Mouse (Mus musculus) testis, adult 2 months (tissue): ENCODE measurements around the gene Ell. TPM values are rescaled to one million over a fixed set of nuclear protein-coding genes. Genes with fewer than 3 reads are reported as not detected.

Source experiments
- H3K27ac ChIP-seq: fragments of 200-500 bp; 2 replicates; pipeline ENCODE4 v1.5.1; 2012; ENCODE audit warnings: low read depth, low read length; ENCODE audit not compliant: control insufficient read depth, insufficient read depth
- H3K27me3 ChIP-seq: fragments of 200-500 bp; 2 replicates; pipeline ENCODE4 v1.6.1; 2012; ENCODE audit warnings: mild to moderate bottlenecking, low read length, moderate library complexity; ENCODE audit not compliant: control insufficient read depth, insufficient read depth
- H3K36me3 ChIP-seq: fragments of 200-500 bp; 2 replicates; pipeline ENCODE4 v1.6.1; 2012; ENCODE audit warnings: mild to moderate bottlenecking, low read length; ENCODE audit not compliant: control insufficient read depth, insufficient read depth
- H3K4me1 ChIP-seq: fragments of 200-500 bp; 2 replicates; pipeline ENCODE4 v1.6.1; 2012; ENCODE audit warnings: low read length; ENCODE audit not compliant: control insufficient read depth, insufficient read depth
- H3K4me3 ChIP-seq: fragments of 200-500 bp; 2 replicates; pipeline ENCODE4 v1.5.1; 2012; ENCODE audit warnings: low read depth, mild to moderate bottlenecking, low read length, moderate library complexity, mixed read lengths; ENCODE audit not compliant: control insufficient read depth
- CTCF ChIP-seq: fragments of 200-500 bp; IDR thresholded peaks from 2 replicates; pipeline ENCODE4 v1.5.1; 2012; ENCODE audit warnings: low read depth, mild to moderate bottlenecking, inconsistent platforms, low read length, moderate library complexity; ENCODE audit not compliant: control insufficient read depth, insufficient read depth, insufficient replicate concordance
- POLR2A ChIP-seq: fragments of 200-500 bp; IDR thresholded peaks from 2 replicates; pipeline ENCODE4 v1.6.1; 2012; ENCODE audit warnings: low read depth, mild to moderate bottlenecking, inconsistent platforms, low read length, moderate library complexity; ENCODE audit not compliant: control insufficient read depth
- polyA plus RNA-seq: library from polyadenylated mRNA; depleted of rRNA; stranded (reverse); fragments of >200 nt; gene quantifications from 2 replicates; pipeline ENCODE4 v1.2.3, GENCODE M21; 2012; rRNA removed

Ell gene
- polyA plus RNA-seq, 1 experiment: 42.5 TPM

DNA sequence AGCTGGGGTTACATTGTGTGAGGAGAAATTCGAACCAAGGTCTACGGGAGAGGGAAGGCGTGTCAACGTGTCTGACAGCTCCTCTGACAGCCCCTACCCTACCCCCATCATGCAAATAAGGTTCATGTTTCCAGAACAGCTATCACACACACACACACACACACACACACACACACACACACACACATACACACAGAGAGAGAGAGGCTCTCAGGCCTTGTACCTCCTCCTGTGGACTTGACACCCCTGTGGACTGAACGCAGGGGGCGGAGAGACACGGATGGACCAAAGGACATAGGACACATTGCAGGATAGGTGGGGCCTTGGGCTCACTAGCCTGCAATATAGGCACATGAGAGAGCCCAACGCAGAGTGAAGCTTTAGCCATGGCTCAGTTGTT lies 97.6 kb downstream of the Ell start:
- no peak for TF ChIP-seq POLR2A
- TF ChIP-seq CTCF: no peak
- no peaks in the 10 kb centered on the region for H3K36me3 ChIP-seq
- H3K4me1 ChIP-seq: peaks cover 3% of the 10 kb centered on the region
- H3K27me3 ChIP-seq: no peaks in the 10 kb centered on the region
- H3K4me3 ChIP-seq: no peak overlapping the region
- no peak overlapping the region for H3K27ac ChIP-seq

GRCm38 (mm10) chr8:70638752-70639151 lies 99.5 kb downstream of the Ell start:
- TF ChIP-seq POLR2A: no peak
- TF ChIP-seq CTCF: no peak
- H3K27ac ChIP-seq: no peak overlapping the region

More at GRCm38 (mm10) chr8:70638752-70639151, 99.5 kb downstream of the Ell start:
- Histone ChIP-seq H3K4me1 (peaks cover 3% of the 10 kb centered on the region), H3K36me3 (no peaks in the 10 kb centered on the region), H3K4me3 (no peak overlapping the region), H3K27me3 (no peaks in the 10 kb centered on the region)

Other genes starting within 250 kb of the Ell start
- gene Ddx49, start 237.0 kb upstream of the Ell start, polyA plus RNA-seq: 95.5 and 101 TPM in 2 replicates
- 102 and 115 TPM in 2 replicates for gene Cope, start 236.9 kb upstream of the Ell start, polyA plus RNA-seq
- gene Cers1, start 223.7 kb upstream of the Ell start, polyA plus RNA-seq: 0.43 and 0.48 TPM in 2 replicates
- 0.20 and 0.24 TPM in 2 replicates for gene Gdf1, start 209.6 kb upstream of the Ell start, polyA plus RNA-seq
- gene Upf1, start 186.2 kb upstream of the Ell start, polyA plus RNA-seq: 33.3 and 35.4 TPM in 2 replicates
- 409 and 456 TPM in 2 replicates for gene Comp, start 165.9 kb upstream of the Ell start, polyA plus RNA-seq
- gene Crtc1, start 99.9 kb upstream of the Ell start, polyA plus RNA-seq: 11.3 and 12.3 TPM in 2 replicates
- gene Klhl26, start 62.5 kb upstream of the Ell start, polyA plus RNA-seq: 3.6 and 4.8 TPM in 2 replicates
- gene Tmem59l, start 52.1 kb upstream of the Ell start, polyA plus RNA-seq: 62.6 and 62.9 TPM in 2 replicates
- 126 and 137 TPM in 2 replicates for gene Crlf1, start 46.3 kb upstream of the Ell start, polyA plus RNA-seq
- gene Rex1bd, start 32.7 kb upstream of the Ell start, polyA plus RNA-seq: 23.9 and 26.9 TPM in 2 replicates
- gene Uba52, start 28.7 kb upstream of the Ell start, polyA plus RNA-seq: 768 and 853 TPM in 2 replicates
- 179 and 198 TPM in 2 replicates for gene Fkbp8, start 11.7 kb upstream of the Ell start, polyA plus RNA-seq
- gene Kxd1, start 11.5 kb upstream of the Ell start, polyA plus RNA-seq: 77.9 and 84.7 TPM in 2 replicates
- 561 and 588 TPM in 2 replicates for gene Isyna1, start 54.9 kb downstream of the Ell start, polyA plus RNA-seq
- gene Ssbp4, start 69.4 kb downstream of the Ell start, polyA plus RNA-seq: 35.6 and 38.9 TPM in 2 replicates
- 1.4 TPM in 2 replicates for gene Lrrc25, start 76.7 kb downstream of the Ell start, polyA plus RNA-seq
- 1.3 and 1.4 TPM in 2 replicates for gene Gdf15, start 93.0 kb downstream of the Ell start, polyA plus RNA-seq
- 3.7 and 4.9 TPM in 2 replicates for gene Pgpep1, start 120.9 kb downstream of the Ell start, polyA plus RNA-seq
- 148 and 168 TPM in 2 replicates for gene Lsm4, start 133.8 kb downstream of the Ell start, polyA plus RNA-seq
- 79.2 and 105 TPM in 2 replicates for gene Jund, start 159.5 kb downstream of the Ell start, polyA plus RNA-seq
- gene Iqcn, start 164.0 kb downstream of the Ell start, polyA plus RNA-seq: 286 and 302 TPM in 2 replicates
- gene Gm3336, start 179.1 kb downstream of the Ell start, polyA plus RNA-seq: 0.86 and 0.91 TPM in 2 replicates
- 1.1 TPM in 2 replicates for gene Pde4c, start 184.3 kb downstream of the Ell start, polyA plus RNA-seq
- 7.9 and 8.2 TPM in 2 replicates for gene Rab3a, start 215.2 kb downstream of the Ell start, polyA plus RNA-seq
- gene Mpv17l2, start 221.5 kb downstream of the Ell start, polyA plus RNA-seq: 13.5 and 14.4 TPM in 2 replicates
- 25.1 and 30.8 TPM in 2 replicates for gene Pik3r2, start 237.3 kb downstream of the Ell start, polyA plus RNA-seq